Mouse (Mus musculus): ENCODE results near the gene Myh10. TPM values are rescaled to one million over a fixed set of nuclear protein-coding genes. Genes with fewer than 3 reads are reported as not detected.
"Not testable (repeated sequence)": the region's sequence is repeated elsewhere in the genome, so short reads cannot be mapped to it uniquely, and the experiment has no call there.

Gene Myh10
- polyA plus RNA-seq, 1 experiment = 20.9 TPM

DNA sequence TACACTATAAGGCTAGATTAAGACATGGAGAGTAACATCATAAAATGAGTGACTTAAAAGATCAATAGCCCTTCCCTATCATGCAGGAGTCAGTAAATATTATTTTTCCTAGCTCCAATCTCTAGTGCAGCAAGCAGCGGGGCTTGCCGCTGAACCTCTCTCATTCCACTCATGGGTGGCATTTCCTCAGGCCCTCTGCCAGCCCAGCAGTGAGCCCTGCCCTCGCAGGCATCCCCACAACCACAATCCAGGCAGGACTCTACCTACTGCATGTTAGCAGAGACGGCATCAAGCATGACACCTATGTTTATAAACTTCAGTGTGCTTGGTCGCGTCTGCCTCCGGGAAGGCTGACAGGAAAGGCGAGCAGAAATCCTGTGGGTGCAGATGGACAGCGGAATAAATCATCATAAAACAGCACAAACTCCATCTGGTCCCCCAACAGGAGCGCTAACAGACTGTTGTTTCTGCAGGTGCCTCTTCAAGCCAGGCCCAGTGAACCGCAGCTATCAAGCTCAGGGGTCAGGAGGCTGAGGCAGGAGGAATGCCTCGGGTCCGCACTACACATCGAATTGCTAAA is 128.0 kb downstream of the Myh10 start:
- TF ChIP-seq E2F4 (IDR thresholded peaks at IDR 0.05; ENCODE audit: insufficient read depth) (no peak), TCF3 (IDR thresholded peaks at IDR 0.05; ENCODE audit: insufficient read length, low read depth) (no peak), MYOD1 (IDR thresholded peaks at IDR 0.05; ENCODE audit: control insufficient read depth in 1 of 3, insufficient read length in 2 of 3, low read depth in 2 of 3) (no peak), USF1 (IDR thresholded peaks at IDR 0.05; ENCODE audit: low read depth) (no peak), REST (IDR thresholded peaks at IDR 0.05; ENCODE audit: insufficient read depth, insufficient read length) (no peak), CEBPB (IDR thresholded peaks at IDR 0.05; ENCODE audit: insufficient read depth, poor library complexity, severe bottlenecking) (no peak), SRF (IDR thresholded peaks at IDR 0.05; ENCODE audit: control insufficient read depth, insufficient read length, low read depth) (no peak), MAX (IDR thresholded peaks at IDR 0.05; ENCODE audit: low read depth) (no peak)
- Histone ChIP-seq H3K27me3 (ENCODE audit: control insufficient read depth, insufficient read depth, insufficient read length) (no peaks in the 10 kb centered on the region), H3K36me3 (ENCODE audit: control insufficient read depth, insufficient read depth) (peaks cover 22% of the 10 kb centered on the region), H3K79me2 (ENCODE audit: control insufficient read depth, insufficient read depth) (no peaks in the 10 kb centered on the region), H3ac (ENCODE audit: control insufficient read depth, insufficient read length) (no peak overlapping the region), H3K4me2 (ENCODE audit: low read depth) (no peak overlapping the region), H3K4me3 (no peak overlapping the region)

DNA sequence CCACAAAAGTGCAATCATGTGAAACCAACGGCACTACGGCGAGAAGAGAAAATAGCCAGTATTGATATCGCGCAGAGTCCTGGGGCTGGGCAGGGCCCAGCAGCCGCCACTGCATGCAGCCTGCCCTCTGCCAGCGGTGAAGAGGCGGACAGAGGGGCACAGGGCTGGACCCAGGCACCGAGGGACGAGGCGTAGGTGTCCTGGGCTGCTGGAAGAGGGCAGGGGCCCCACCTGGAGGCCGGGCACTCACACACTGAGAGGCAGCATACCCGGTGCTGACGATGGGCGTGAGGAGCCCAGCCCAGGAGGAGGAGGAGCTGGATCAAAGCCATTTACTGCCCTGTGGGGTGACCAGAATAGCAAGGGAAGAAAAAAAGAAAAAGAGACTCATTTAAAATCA is 131.0 kb downstream of the Myh10 start:
- TF ChIP-seq POLR2AphosphoS2 (IDR thresholded peaks at IDR 0.05; ENCODE audit: insufficient read length, low read depth) = peak; percentile 36
- no peak for TF ChIP-seq REST (IDR thresholded peaks at IDR 0.05; ENCODE audit: insufficient read depth, insufficient read length)
- no peak for TF ChIP-seq POLR2A (IDR thresholded peaks at IDR 0.05; ENCODE audit: insufficient read length, low read depth)
- TF ChIP-seq MYOD1 (IDR thresholded peaks at IDR 0.05; ENCODE audit: control insufficient read depth in 1 of 3, insufficient read length in 2 of 3, low read depth in 2 of 3) = no peak
- TF ChIP-seq TCF12 (IDR thresholded peaks at IDR 0.05; ENCODE audit: insufficient read depth, poor library complexity, severe bottlenecking) = no peak
- Histone ChIP-seq H3ac (ENCODE audit: control insufficient read depth, insufficient read length) (no peak overlapping the region), H3K4me3 (no peak overlapping the region)

DNA sequence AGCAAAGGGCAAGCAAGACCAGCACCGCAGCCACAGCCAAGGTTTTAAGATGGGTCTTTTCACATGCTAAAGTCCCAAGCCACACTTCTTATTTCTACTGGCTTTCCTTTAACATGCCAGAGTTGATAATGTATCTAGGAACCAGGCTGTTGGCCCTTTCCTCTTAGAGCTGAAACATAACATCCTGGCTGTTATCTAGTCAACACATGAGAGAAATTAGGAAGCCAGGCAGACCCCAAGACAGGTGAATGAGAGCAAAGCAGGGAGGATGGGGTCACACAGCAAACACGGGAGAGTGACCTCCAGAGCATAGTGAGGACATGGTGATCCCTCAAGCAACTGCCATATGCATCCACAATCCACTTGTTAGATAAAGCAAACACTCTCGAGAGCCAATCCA is 135.4 kb downstream of the Myh10 start:
- no peaks in the 10 kb centered on the region for H3K79me2 ChIP-seq (ENCODE audit: control insufficient read depth, insufficient read depth)
- H3K36me3 ChIP-seq (ENCODE audit: control insufficient read depth, insufficient read depth) = peaks cover 62% of the 10 kb centered on the region
- TF ChIP-seq TCF12 (IDR thresholded peaks at IDR 0.05; ENCODE audit: insufficient read depth, poor library complexity, severe bottlenecking) = no peak
- no peak for TF ChIP-seq REST (IDR thresholded peaks at IDR 0.05; ENCODE audit: insufficient read depth, insufficient read length)
- no peak for TF ChIP-seq POLR2A (IDR thresholded peaks at IDR 0.05; ENCODE audit: insufficient read length, low read depth)
- TF ChIP-seq E2F4 (IDR thresholded peaks at IDR 0.05; ENCODE audit: insufficient read depth) = no peak
- TF ChIP-seq MAX (IDR thresholded peaks at IDR 0.05; ENCODE audit: low read depth) = no peak
- TF ChIP-seq TCF3 (IDR thresholded peaks at IDR 0.05; ENCODE audit: insufficient read length, low read depth) = no peak
- no peak for TF ChIP-seq MYOD1 (IDR thresholded peaks at IDR 0.05; ENCODE audit: control insufficient read depth in 1 of 3, insufficient read length in 2 of 3, low read depth in 2 of 3)
- TF ChIP-seq SRF (IDR thresholded peaks at IDR 0.05; ENCODE audit: control insufficient read depth, insufficient read length, low read depth) = no peak
- TF ChIP-seq CEBPB (IDR thresholded peaks at IDR 0.05; ENCODE audit: insufficient read depth, poor library complexity, severe bottlenecking) = no peak
- TF ChIP-seq MYOG (IDR thresholded peaks at IDR 0.05; ENCODE audit: control insufficient read depth in 1 of 3, insufficient read depth in 1 of 3, insufficient read length in 2 of 3, low read depth in 2 of 3) = no peak
- TF ChIP-seq POLR2AphosphoS2 (IDR thresholded peaks at IDR 0.05; ENCODE audit: insufficient read length, low read depth) = no peak
- no peak for TF ChIP-seq USF1 (IDR thresholded peaks at IDR 0.05; ENCODE audit: low read depth)
- no peak overlapping the region for H3K4me2 ChIP-seq (ENCODE audit: low read depth)
- no peak overlapping the region for H3ac ChIP-seq (ENCODE audit: control insufficient read depth, insufficient read length)
- no peaks in the 10 kb centered on the region for H3K27me3 ChIP-seq (ENCODE audit: control insufficient read depth, insufficient read depth, insufficient read length)
- no peak overlapping the region for H3K4me3 ChIP-seq

More for the DNA sequence above, 131.0 kb downstream of the Myh10 start:
- Histone ChIP-seq H3K36me3 (ENCODE audit: control insufficient read depth, insufficient read depth) (peaks cover 27% of the 10 kb centered on the region), H3K27me3 (ENCODE audit: control insufficient read depth, insufficient read depth, insufficient read length) (no peaks in the 10 kb centered on the region), H3K4me2 (ENCODE audit: low read depth) (no peak overlapping the region), H3K79me2 (ENCODE audit: control insufficient read depth, insufficient read depth) (no peaks in the 10 kb centered on the region)

DNA sequence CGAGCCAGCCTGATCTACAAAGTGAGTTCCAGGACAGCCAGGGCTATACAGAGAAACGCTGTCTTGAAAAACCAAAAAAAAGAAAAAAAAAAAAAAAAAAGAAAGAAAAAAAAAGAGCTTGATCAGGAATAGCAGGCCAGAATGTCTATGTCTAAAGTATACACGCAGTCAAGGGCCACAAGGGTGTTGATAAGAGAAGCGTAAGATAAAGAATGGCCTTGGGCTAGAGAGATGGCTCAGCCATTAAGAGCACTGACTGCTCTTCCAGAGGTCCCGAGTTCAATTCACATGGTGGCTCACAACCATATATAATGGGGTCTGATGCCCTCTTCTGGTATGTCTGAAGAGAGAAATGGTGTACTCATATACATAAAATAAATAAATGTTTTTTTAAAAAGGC is 140.2 kb downstream of the Myh10 start:
- H3K79me2 ChIP-seq (ENCODE audit: control insufficient read depth, insufficient read depth); H3K4me3 ChIP-seq; H3K4me2 ChIP-seq (ENCODE audit: low read depth); H3K27me3 ChIP-seq (ENCODE audit: control insufficient read depth, insufficient read depth, insufficient read length); H3ac ChIP-seq (ENCODE audit: control insufficient read depth, insufficient read length): not testable (repeated sequence)
- peaks cover 71% of the 10 kb centered on the region for H3K36me3 ChIP-seq (ENCODE audit: control insufficient read depth, insufficient read depth)

DNA sequence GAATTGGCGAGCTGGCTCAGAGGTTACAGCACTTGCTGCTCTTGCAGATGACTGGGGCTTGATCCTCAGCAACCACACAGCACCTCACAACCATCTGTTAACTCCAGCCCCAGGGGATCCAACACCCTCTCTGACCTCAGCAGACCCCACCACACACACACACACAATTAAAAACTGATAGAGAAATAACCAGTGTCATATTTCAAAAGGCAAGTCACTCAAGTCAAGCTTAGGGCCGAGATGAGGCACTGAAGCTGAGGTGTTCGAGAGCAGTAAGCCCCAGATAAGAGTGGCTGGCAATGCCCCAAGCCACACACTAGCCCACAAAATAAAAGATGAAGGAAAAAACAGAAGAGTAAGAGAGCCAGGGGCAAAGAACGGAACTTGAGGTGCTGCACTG is 141.4 kb downstream of the Myh10 start:
- TF ChIP-seq MYOD1 (IDR thresholded peaks at IDR 0.05; ENCODE audit: control insufficient read depth in 1 of 3, insufficient read length in 2 of 3, low read depth in 2 of 3) (no peak), SRF (IDR thresholded peaks at IDR 0.05; ENCODE audit: control insufficient read depth, insufficient read length, low read depth) (no peak), TCF3 (IDR thresholded peaks at IDR 0.05; ENCODE audit: insufficient read length, low read depth) (no peak), POLR2A (IDR thresholded peaks at IDR 0.05; ENCODE audit: insufficient read length, low read depth) (no peak), TCF12 (IDR thresholded peaks at IDR 0.05; ENCODE audit: insufficient read depth, poor library complexity, severe bottlenecking) (no peak)
- Histone ChIP-seq H3K4me2 (ENCODE audit: low read depth) (no peak overlapping the region), H3K4me3 (no peak overlapping the region), H3K27me3 (ENCODE audit: control insufficient read depth, insufficient read depth, insufficient read length) (no peaks in the 10 kb centered on the region), H3K36me3 (ENCODE audit: control insufficient read depth, insufficient read depth) (peaks cover 74% of the 10 kb centered on the region), H3K79me2 (ENCODE audit: control insufficient read depth, insufficient read depth) (no peaks in the 10 kb centered on the region), H3ac (ENCODE audit: control insufficient read depth, insufficient read length) (no peak overlapping the region)

All from myocyte (in vitro differentiated cells).